Mouse (Mus musculus) embryo, embryonic 9.5 days (tissue): Measurements from ENCODE around the gene Dnmt3a.
A peak's percentile ranks its signal among the peaks of the same experiment; 100 is the strongest.

Experiments used
- DNase-seq: peaks from one replicate; pipeline ENCODE4 v3.0.0-alpha.2; 2017; ENCODE audit errors: extremely low spot score

The Dnmt3a gene

GRCm38 (mm10) chr12:3881474-3881873, 75.7 kb downstream of the Dnmt3a start:
- DNase-seq: no peak

GRCm38 (mm10) chr12:3884892-3885493, 79.2 kb downstream of the Dnmt3a start:
- DNase-seq: peak; percentile 61

- no peak for DNase-seq
Measured at GRCm38 (mm10) chr12:3886601-3887000, 80.8 kb downstream of the Dnmt3a start.

GRCm38 (mm10) chr12:3887515-3888325, 81.9 kb downstream of the Dnmt3a start:
- DNase-seq: peak; percentile 64

- no peak for DNase-seq
Measured at GRCm38 (mm10) chr12:3889875-3890635, 84.2 kb downstream of the Dnmt3a start.

- DNase-seq: peak; percentile 89
Measured at GRCm38 (mm10) chr12:3890753-3891751, 85.2 kb downstream of the Dnmt3a start.

GRCm38 (mm10) chr12:3891779-3892239, 86.0 kb downstream of the Dnmt3a start:
- DNase-seq: no peak

- peak; percentile 64 for DNase-seq
Measured at GRCm38 (mm10) chr12:3892240-3893059, 86.6 kb downstream of the Dnmt3a start.

GRCm38 (mm10) chr12:3893335-3893734, 87.5 kb downstream of the Dnmt3a start:
- no peak for DNase-seq

- DNase-seq: no peak
Measured at GRCm38 (mm10) chr12:3894525-3894924, 88.7 kb downstream of the Dnmt3a start.

- DNase-seq: no peak
Measured at GRCm38 (mm10) chr12:3897057-3897545, 91.3 kb downstream of the Dnmt3a start.

GRCm38 (mm10) chr12:3898811-3899210, 93.0 kb downstream of the Dnmt3a start:
- no peak for DNase-seq

GRCm38 (mm10) chr12:3905436-3905835, 99.6 kb downstream of the Dnmt3a start:
- DNase-seq: no peak

- DNase-seq: no peak
Measured at GRCm38 (mm10) chr12:3906308-3906707, 100.5 kb downstream of the Dnmt3a start.

- no peak for DNase-seq
Measured at GRCm38 (mm10) chr12:3907008-3907407, 101.2 kb downstream of the Dnmt3a start.

GRCm38 (mm10) chr12:3907418-3907817, 101.6 kb downstream of the Dnmt3a start:
- no peak for DNase-seq

- no peak for DNase-seq
Measured at GRCm38 (mm10) chr12:3910466-3911093, 104.8 kb downstream of the Dnmt3a start.

- DNase-seq: no peak
Measured at GRCm38 (mm10) chr12:3911831-3912348, 106.1 kb downstream of the Dnmt3a start.

GRCm38 (mm10) chr12:3915852-3916251, 110.0 kb downstream of the Dnmt3a start:
- DNase-seq: no peak
